Mouse (Mus musculus) frontal cortex, postnatal 10 days (tissue): Measurements from ENCODE around the gene Nupr1.
"Not testable (repeated sequence)": the region's sequence is repeated elsewhere in the genome, so short reads cannot be mapped to it uniquely, and the experiment has no call there.

Experiments
- DNase-seq, 2 experiments: peaks; one replicate each; pipeline ENCODE4 v3.0.0; 2022; ENCODE audit warnings: low spot score in 2 of 2, mixed read lengths in 1 of 2

Nupr1 gene

DNA sequence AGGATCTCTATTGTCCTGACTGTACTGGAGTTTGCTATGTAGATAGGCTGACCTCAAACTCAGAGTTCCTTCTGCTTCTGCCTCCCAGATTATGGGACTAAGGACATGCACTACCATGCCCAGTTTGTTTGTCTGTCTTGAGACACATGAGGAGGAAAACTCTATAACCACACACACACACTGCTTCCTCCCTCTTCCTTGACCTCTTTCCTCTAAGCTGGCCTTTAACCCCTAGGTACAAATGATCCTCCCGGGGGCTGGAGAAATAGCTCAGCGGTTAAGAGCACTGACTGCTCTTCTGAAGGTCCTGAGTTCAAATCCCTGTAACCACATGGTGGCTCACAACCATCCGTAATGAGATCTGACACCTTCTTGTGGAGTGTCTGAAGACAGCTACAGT, 13.7 kb upstream of the Nupr1 start:
- DNase-seq: no peak

DNA sequence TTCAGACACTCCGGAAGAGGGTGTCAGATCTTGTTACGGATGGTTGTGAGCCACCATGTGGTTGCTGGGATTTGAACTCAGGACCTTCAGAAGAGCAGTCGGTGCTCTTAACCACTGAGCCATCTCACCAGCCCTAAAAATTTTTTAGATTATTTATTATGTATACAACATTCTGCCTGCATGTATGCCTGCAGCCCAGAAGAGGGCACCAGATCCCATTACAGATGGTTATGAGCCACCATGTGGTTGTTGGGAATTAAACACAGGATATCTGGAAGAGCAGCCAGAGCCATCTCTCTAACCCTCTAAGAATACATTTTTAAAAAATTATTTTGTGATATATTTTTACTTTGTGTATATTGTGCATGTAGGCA, 12.6 kb upstream of the Nupr1 start:
- not testable (repeated sequence) for DNase-seq

DNA sequence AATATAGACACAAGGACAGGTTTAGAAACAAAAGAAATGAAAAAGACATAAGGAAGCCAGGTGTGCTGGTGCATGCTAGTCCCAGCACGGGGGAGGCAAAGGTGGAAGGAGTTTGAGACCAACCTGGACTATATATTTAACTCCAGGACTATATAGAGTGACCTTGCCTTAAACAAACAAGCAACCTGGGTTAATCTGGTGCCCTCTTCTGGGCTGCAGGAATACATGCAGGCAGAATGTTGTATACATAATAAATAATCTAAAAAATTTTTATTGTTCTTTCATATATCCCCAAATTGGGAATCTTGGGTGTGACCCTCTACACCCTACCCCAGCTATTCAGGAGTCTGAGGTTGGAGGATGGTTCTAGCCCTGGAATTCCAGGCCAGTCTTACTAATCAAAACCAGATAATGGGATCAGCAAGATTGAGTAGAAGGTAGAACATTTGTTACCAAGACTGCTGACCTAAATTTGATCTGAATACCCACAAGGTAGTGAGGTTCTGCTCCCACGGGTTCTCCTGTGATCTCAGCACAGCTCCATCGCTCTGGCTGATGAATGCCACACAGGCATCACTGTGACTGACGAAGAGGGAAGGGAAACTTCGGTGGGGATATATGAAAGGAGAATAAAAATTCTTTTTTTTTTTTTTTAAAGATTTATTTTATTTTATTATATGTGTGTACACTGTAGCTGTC, 12.0 kb upstream of the Nupr1 start:
- DNase-seq: no peak

DNA sequence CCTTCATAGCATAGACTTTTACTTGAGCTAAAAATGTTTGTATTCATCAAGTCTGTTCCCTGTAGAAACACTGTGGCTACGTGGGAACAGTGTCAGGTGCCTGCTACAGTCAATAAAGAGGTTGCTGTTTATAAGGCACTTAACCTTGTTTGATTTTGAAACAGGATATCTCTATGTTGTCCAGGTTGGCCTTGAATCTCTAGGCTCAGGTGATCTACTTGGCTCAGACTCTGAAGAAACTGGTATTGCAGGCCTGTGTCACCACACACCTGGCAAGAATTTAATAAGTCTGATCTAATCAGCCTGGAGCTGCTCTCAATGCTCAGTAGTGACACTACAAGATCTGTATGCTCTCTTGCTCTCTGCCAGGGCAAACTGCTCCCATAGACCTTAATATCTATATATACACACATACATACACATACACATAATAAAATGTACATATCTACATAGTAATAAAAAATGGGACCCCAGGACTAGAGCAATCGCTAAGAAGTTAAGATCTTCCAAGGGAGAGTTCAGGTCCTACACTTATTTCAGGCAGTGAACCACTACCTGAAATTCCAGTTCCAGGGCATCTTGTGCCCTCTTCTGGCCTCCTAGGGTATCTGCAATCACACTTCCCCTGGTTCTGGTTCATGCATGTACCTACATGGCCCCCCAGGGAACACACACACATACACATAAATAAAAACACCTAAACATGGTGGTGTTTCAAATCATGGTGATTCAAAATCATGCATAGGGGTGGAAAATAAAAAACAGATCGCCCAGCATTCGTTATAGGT, 6.3 kb upstream of the Nupr1 start:
- DNase-seq: peak in 1 of 2 experiments; percentile 28

DNA sequence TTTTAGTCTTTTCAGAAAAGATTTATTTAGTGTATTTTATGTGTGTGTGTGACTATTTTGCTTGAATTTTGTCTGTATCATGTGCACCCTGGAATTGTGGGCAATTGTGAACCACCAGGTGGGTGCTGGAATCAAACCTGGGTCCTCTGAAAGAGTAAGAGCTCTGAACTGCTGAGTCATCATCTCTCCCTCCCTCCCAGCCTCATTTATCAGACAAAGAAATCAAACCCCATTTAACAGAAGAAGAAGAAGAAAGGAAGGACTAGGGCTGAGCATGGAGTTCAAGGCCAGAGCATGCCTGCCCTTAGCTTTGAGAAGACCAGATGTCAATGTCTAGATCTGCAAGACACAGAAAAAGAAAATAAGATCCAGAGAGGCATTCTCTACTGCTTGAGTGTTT, 4.7 kb upstream of the Nupr1 start:
- no peak for DNase-seq

DNA sequence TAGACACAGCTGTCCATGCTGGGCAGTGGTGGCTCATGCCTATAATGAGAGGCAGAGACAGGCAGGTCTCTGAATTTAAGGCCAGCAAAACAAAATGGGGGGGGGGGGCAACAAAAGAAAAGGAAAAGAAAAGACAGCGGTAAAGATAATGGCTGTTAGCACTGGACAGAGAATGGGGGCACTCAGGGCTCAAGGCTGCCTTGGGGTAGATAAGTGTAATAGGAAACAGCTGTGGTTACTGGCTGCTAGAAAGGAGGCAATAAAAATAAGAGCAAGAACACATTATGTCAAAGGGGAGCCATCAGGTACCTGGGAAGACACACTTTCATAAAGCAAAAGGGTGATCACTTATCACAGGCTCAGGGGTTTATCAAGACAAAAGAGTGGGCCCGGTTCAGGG, 1.8 kb upstream of the Nupr1 start:
- DNase-seq: no peak

DNA sequence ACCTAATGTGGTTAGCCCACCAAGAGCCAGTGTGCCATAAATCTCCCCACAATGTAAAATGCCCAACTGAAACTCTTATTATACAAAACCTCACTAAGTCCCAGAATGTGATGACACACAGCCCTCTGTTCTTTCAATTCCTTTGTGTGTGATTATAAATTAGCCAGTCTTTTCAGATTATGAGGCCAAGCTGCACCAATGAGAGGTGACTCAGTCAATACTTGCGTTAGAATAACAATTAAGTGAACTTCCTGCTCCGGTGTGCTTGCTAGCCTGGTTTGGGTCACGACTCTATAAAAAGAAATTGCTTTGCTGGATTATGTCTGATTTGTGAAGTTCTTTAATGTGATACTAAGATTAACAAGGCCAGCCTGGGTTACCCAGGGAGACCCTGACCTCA, 746 bp downstream of the Nupr1 start:
- DNase-seq: no peak

DNA sequence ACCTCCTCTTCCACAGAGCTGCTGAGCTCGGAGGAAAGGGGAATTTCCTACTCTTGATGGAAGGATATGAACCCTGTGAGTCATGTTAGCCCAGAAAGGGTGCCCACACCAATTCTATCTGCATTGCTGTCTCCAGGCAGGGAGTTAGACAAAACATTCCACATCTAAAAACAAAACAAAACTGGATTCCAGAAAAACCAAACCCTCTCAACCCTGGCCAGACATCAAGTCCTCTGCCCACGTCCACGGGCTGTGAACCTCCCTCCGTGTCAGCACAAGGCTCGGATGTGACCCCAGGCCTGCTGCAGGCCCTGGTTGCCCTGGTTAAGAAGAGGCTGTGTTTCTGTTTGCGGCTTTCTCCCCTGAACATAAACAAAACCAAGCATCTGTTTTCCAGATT, 2.5 kb downstream of the Nupr1 start:
- no peak for DNase-seq

DNA sequence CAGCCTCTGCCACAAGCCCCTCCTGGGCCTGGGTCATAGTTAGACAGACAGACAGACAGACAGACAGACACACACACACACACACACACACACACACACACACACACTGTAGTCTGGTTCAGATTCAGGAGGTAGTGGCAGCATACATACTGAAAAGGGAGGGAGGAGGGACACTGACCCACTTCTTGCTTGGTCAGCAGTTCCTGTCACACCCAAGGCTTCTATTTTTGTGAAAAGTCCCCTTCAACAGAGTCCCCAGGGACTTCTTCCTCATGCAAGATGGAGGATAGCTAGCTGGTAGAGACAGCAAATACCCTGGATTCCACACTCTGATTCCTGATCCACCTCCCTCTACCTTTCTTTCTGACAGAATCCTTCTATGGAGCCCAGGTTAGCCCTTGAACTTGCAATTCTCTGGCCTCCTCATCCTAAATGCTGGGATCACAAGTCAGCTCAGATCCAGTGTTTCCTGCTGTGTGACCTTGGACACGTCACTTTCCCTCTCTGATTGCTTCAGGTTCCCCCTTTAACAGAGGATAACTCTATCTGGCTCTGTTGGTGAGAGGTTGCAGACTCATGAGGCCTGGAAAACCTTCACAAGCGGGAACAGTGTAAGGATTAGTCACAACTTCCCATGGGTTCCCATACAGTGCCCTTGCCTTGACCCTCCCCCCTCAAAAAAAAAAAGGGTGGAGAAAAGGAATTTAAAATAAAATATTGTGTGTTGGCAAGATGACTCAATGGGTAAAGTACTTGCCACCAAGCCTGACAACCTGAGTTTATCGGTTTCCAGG, 4.7 kb downstream of the Nupr1 start:
- no peak for DNase-seq

DNA sequence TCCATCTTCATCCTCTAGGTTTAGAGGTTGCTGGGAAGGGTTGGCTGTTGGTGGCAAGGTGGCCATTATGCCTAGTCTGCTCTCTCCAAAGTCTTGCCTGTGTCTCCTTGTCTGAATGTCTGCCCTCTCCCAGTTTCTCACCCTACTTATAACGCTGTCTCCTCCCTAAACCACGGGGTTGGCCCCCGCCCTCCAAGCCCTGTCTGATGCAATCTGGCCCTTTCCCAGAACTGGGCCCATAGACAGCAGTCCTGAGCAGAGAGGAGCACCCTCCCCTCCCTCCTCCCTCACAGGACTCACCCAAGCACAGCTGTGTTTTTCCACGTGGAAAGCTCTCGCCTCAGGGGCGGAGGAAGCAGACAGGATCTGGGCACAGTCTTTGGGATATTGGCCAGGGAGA, 5.3 kb downstream of the Nupr1 start:
- DNase-seq: peak; percentile 40 to 41

DNA sequence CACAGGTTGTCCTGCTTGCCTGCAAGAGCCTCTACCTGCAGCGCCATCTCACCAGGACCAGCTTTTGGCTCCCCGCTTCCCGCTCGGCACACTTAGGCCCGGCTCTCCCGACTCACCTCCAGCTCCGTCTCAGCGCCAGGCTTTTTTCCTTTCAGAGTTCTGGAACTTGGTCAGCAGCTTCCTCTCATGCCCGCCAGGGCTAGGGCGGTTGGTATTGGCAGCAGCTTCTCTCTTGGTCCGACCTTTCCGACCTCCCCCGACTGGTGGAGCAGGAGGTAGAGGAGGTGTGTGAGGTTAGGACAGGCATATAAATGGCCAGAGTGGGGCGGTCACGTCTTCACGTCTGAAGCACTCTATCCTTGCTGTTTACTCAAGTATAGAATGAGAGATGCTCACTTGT, 5.9 kb downstream of the Nupr1 start:
- no peak for DNase-seq

DNA sequence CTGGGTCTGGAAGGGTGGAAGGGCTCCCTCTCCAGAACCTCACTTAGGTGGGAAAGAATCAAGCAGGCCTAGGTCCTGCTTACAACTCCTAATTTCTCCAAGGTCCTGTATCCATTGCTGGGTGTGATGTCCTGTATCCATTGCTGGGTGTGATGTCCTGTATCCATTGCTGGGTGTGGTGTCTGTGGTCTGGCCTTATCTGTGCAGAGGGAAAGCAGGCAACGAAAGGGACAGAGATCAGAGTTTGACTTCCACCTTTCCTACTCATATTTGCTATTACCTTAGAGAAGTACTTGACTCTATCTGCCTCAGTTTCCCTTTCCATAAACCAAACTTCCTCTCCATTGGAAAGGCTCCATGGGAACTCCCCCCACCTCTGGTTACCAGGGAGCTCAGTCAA, 7.3 kb downstream of the Nupr1 start:
- no peak for DNase-seq

DNA sequence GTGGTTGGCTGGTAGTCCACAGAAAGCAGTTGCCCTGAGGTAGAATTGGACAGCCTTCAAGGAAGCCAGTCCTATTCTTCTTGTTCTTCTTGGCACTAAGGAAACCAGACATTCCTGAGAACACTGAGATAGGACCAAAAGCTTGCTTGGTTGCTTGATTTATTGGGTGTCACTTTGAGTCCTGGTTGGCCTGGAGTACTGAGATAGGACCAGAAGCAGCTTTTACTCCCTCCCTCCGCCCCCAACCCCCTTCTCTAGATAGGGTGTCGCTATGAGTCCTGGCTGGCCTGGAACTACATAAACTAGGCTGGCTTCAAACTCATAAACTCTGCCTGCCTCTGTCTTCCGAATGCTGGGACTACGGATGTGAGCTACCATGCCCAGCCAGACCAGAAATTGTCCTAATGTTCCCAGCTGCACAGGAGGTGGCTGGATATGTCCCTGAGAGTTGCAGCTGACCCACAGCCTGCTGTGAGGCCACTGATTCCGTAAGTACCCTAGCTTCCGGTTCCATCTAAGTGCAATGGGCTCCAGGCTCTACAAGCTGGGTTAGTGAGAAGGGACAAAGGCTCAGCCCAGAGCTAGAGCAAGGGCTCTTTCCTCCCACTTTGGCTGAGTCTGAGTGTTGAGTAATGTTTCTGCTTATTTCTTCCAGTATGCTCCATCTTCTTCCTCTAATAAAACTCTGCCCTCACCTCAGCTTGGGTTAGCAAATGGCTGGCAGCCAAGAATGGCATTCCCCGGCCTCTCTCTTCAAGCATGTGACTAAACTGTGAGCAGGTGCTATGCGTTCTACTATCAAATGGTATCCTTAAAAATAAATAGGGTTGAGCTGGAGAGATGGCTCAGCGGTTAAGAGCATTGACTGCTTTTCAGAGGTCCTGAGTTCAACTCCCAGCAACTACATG, 9.0 kb downstream of the Nupr1 start:
- no peak for DNase-seq

DNA sequence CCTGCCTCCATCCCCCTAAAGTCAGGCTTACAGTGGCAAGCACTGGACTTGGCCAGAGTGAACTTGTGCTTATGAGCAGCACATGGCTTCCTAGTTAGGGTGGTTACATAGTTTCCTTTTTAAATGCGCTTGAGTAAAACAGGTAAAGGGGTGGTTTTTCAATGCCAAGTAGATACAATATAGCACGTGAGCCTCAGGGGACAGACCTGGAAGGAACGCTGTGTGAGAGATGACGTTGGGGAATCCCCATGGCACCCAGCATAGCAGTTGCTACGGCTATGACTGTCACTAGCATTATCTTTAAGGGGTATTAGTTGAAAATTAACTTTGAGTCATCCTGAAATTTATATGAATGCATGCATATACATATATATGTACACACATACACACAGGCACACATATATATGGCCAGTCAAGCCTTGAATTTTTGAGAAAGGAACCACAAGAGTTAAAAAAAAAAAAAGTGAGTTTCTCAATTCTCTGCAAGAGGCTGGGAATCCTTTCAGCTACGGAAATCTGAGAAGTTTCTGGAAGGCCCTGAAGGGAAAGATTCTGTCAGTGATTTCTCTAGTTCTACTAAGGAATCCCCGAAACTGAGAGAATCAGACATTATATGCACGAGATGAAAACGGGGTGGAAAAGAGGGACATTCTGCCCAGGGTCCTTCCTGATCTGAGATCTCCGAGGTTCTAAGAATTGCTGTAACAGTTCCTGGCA, 10.9 kb downstream of the Nupr1 start:
- no peak for DNase-seq

DNA sequence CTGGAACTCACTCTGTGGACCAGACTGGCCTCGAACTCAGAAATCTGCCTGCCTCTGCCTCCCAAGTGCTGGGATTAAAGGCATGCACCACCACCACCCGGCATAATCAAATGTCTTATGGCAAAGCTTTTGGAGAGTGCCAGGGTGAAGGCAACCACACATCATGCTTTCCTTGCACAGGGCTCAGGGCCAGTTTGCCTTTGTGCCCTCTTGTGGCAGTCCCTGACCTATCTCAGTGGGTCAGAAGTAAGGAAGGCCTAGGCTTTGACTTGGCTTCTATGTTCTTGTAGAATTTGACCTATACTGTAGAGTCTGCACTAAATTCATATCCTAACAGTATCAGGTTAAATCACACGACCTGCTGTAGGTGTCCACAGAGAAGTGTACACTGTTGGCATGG, 14.0 kb downstream of the Nupr1 start:
- no peak for DNase-seq

DNA sequence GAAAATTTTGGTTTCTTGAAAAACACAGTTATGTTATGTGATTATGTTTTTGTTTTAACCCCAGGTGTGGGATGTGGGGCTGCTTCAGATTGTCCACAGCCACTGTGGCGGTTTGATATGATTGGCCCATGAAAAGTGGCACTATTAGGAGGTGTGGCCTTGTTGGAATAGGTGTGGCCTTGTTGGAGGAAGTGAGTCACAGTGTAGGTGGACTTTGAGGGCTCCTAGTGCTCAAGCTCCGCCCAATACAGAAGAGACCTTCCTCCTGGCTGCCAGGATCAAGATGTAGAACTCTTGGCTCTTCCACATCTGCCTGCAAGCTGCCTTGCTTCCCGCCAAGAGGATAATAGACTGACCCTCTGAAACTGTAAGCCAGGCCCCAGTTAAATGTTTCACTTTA, 17.9 kb downstream of the Nupr1 start:
- no peak for DNase-seq

DNA sequence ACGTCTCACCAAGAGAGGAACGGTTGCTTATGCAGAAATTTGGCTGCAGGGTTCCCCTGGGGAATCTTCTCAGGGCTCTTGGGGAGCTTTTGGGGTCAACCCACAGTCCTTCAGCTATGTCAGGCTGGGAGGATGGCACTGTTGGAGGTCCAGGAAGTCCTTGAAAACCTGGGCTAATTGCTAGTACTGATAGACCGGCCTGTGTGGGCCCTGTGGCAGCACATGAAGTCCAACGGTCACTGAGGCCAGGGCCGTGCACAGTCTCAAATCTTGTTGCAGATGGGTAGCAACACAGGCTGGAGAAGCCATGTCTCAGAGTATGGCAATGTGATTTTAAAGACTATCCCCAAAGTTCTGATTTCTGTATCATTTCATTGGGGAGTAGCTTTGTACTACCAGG, 22.9 kb downstream of the Nupr1 start:
- DNase-seq: no peak

DNA sequence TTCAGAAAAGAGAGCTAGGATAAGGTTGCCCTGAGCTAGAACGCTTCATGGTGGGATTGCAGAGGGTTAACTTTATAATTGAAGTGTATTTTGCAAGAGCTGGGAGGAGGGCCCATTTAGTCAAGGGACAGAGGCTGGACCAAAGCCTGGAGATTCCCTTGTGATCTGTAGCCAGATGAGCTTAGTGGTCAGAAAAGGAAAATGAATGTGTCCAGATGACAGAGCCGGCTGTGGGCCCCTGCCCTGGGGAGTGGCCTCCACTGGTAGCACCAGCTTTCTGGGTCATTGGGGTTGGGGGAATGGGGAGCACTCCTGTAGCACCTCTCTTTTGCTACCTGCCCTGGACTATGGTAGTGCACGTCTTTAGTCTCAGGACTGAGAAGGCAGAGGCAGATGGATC, 23.6 kb downstream of the Nupr1 start:
- no peak for DNase-seq

DNA sequence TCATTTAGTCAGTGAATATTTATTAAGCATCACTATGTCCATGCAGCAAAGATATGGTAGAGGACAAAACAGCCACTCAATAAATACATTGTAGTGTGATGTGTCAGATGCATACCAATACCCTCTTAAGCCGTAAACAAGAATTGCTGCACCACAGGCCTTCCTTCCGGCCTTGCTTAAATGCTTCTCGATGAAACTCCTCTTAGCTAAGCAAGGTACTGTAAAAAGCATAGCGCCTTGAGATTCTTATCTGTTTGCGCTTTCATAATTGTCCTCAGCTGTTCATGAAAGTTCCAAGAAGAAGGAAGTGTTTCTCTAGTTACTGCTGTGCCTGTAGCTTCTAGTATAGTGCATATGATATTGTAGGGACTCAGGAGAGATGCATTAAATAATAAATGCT, 24.1 kb downstream of the Nupr1 start:
- DNase-seq: no peak

DNA sequence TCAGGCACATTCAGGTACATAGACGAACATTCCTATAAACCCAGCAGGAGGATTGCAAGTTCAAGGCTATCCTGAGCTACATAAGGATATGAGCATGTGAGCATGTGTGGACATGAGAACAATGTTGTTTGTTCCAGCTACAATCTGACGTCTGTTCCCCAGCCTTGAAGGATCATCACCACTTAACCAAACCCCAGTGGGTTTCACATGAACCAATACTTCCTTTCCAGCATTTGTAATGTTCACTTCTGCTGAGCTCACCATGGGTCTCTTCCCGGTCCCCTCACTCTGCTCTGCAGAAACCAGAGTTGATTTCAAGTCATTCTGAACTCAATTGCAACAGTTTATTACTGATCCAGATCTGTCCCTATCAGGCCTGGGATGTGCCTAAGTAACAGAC, 28.0 kb downstream of the Nupr1 start:
- DNase-seq: no peak

DNA sequence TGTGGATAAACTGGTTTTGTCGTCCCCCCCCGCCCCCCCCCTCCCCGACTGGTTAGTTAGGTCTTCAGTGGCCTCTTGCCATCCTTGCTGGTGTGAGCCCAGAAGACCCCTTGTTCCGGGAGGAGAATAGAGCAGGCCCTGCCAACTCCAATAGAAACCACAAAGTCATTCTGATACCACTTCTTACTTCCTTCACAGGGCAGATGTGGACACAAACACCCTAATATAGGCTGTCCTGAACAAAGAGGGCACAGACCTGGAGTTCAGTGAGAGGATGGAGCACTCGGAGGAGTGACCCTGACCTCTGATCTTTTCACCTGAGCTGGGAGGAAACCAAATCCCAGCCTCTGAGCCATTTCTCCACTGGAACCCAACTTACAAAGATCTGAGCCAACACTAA, 28.8 kb downstream of the Nupr1 start:
- no peak for DNase-seq
